Mouse (Mus musculus) olfactory bulb, adult 2 months (tissue): ENCODE measurements at regions not wholly inside any gene's neighbourhood (a gene's known extent, or its start where the extent isn't known, plus 50 kb on each side); places are given as distances from the start of the nearest gene placed in this dataset.

Source experiments
- CTCF ChIP-seq: fragments of 200-500 bp; IDR thresholded peaks from 2 replicates; pipeline ENCODE4 v1.5.1; 2012; ENCODE audit warnings: low read depth, mild to moderate bottlenecking, low read length, moderate library complexity; ENCODE audit not compliant: insufficient read depth
- POLR2A ChIP-seq: fragments of 200-500 bp; IDR thresholded peaks from 2 replicates; pipeline ENCODE4 v1.6.1; 2012; ENCODE audit warnings: mild to moderate bottlenecking, low read depth, low read length, moderate library complexity; ENCODE audit not compliant: insufficient read depth

- TF ChIP-seq POLR2A (no peak), CTCF (no peak)
Observed at GRCm38 (mm10) chr11:93765961-93766360, 119.6 kb downstream of the Utp18 start.
